Mouse (Mus musculus) testis, postnatal 10 days (tissue): ENCODE data around the gene Atxn2.
"Not testable (repeated sequence)": the region's sequence is repeated elsewhere in the genome, so short reads cannot be mapped to it uniquely, and the experiment has no call there.

ENCODE experiments used
- DNase-seq: peaks from one replicate; pipeline ENCODE4 v3.0.0; 2021; ENCODE audit warnings: low spot score

Gene Atxn2

DNA sequence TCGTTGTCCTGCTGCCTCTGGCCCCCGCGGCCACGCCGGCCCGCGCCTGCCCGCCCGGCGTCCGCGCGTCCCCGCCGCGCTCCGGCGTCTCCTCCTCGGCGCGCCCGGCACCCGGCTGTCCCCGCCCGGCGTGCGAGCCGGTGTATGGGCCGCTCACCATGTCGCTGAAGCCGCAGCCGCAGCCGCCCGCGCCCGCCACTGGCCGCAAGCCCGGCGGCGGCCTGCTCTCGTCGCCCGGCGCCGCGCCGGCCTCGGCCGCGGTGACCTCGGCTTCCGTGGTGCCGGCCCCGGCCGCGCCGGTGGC, 743 bp downstream of the Atxn2 start:
- no peak for DNase-seq

DNA sequence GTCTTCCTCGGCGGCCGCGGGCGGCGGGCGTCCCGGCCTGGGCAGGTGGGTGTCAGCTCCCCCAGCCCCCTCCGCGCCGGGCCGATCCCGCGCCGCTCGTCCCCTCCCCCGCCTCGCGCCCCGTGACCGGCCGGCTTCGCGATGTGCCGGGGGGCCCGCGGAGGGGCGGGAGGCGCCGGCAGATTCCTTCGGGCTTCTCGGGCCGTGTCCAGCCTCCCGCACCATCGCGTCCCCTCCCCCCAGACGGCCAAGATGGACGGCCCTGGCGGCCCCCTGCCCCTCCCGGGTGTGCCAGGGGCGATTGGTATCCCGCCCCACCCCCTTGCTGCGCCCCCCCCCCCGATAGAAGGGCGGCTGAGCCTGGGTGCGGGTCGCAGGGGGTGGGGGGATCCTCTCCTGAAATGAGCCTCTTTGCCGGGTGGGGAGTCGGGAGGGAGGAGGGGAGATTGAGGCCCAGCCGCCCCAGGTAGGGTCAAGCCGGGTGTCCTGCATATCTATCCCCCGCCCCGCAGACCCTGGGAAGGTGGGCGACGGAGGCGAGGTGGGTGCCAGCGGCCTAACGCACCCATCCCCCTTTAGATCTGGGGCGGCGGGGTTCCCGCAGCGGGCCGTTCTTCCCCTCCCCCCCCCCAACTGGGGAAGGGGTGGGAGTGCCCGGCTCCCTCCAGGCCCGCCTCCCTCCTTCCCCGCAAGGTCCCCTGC, 1.2 kb downstream of the Atxn2 start:
- DNase-seq = peak; percentile 84

DNA sequence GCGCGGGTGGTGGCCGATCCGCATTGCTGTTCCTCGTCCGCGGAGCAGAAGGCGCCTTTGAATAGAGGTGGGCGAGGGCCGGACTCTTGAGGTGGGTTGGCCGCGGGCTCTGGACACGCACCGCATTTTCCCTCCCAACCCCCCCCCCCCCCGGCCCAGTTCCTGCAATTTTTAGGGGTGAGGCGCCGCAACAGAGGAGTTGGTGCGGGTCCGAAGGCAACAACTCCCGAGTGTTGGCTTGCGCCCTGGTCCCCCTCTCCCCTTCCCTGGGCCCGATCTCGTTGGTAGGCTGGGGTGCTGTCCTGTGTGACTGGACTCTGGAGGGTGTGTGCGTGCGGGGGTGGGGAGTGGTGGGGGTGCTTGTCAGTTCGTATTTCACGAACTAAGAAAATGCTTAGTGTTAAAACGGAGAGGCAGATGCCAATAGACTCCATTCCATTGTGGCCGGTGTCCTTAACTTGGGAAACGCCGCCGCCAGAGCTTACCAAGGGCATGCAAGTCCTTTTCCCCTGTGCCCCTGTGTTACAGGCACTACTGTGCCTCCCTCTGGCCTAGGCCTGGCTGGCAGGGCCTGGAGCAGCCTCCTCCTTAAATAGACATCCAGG, 1.9 kb downstream of the Atxn2 start:
- DNase-seq = peak; percentile 73

DNA sequence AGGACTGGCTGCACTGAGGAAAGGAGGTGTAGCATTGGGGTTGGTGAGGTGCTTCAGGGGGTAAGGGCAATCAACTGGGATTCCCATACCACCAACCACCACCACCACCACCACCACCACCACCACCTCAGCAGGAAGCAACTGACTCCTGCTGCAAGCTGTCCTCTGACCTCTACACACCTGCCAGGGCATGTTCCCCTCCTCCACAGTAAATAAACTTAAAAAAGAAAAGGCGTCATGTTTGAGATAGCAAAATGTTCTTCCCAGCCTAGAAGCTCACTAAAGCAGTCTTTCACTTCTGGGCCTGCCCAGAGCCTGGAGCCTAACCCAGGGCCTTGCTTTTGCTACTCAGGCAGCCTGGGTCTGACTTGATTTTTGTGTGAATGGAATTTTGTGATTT, 3.2 kb downstream of the Atxn2 start:
- no peak for DNase-seq

DNA sequence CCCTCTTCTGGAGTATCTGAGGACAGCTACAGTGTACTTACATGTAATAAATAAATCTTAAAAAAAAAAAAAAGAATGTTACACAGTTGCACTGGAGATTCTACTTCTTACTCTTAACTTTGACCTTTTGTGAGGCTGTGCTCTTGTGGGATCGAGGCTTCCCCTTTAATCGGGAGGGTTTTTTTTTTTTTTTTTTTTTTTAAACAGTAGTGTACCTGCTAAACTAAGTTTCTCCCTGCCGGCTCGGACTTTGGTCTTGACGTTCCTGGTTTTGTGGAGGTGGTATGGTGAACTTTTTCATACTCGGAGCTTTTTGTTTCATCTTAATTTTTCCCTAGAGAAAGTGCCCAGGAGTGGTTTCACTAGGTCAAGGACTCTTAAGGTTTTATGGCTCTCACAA, 3.8 kb downstream of the Atxn2 start:
- DNase-seq = no peak

DNA sequence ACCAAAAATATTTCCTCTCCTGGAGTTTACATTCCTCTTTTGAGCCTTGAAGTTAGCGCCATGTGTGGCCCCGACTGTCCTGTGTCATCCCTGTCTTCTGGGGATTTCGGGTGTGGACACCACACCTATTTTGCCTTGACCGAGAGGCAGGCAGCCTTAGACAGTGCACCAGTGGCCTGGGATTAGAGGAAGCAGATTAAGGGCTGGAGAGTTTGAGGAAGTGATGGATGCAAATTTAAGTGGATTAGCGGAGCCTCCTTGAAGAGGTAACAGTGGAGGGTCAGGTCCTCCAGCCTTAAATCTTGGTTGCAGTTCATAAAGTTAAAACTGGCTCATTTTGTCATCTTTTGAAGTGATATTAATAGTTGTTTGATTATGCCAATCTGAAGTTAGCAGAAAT, 7.3 kb downstream of the Atxn2 start:
- no peak for DNase-seq

DNA sequence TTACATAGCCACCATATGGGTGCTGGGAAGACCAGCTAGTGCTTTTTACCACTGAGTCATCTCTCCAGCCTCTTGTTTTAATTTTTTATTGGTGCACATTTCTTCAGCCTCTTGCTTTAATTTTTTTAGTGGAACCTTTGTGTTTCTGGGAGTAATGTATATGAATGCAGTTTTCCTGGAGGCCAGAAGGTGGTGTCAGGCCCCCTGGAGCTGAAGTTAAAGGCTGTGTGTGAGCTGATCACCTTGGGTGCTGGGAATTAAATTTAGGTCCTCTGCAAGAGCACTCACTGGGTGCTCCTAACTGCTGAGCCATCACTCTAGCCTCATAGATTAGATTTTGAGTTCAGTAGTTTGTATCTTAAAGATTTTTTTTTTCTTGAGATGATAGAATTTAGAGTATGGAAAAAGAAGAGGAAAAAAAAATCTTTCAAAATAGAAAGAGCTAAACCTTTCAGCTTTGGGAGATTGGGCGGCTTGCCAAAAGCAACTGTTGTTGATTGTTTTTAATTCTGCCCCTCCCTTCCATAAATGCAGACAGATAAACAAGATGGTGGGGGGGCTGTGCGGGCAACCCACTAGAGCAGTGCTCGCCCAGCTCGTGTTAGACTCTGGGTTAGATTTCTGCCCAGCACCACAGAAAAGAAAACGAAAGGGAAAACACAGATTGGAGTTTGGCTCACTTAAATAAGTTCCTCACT, 9.9 kb downstream of the Atxn2 start:
- DNase-seq = peak; percentile 65

DNA sequence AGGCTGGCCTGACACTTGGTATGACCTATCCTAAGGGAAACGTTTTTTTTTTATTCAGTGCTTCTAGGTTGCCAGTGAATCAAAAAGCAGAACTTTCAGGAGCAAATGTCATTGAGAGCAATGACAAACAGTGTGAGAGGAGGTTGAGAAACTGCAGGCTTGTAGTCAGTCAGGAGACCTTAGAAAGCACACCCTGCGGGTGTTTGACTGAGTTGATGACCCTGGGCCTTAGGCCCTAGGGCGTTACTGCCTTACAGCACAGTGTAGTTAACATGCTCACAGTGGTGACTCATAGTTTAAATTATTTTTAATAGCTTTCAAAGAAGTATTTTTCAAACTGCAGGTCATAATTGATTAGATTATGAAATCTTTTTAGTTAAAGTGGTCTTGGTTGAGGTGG, 10.7 kb downstream of the Atxn2 start:
- DNase-seq = no peak

DNA sequence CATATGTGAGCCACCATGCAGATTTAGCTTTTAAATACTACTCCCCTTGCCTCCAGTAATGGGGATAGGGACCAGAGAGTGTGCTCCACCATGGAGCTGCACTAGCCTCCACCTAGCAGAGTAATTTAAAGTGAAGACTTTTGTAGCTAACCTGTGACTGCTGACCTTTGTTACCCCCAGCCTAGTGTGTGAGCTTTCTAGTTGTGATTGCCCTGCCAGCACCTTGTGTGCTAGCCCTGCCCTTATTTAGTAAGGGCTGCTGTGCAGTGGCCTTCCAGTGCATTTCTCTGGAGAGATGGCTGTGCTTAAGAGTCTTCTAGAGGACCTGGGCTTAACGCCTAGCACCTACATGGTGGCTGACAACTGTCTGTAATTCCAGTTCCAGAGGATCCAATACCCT, 13.5 kb downstream of the Atxn2 start:
- no peak for DNase-seq

DNA sequence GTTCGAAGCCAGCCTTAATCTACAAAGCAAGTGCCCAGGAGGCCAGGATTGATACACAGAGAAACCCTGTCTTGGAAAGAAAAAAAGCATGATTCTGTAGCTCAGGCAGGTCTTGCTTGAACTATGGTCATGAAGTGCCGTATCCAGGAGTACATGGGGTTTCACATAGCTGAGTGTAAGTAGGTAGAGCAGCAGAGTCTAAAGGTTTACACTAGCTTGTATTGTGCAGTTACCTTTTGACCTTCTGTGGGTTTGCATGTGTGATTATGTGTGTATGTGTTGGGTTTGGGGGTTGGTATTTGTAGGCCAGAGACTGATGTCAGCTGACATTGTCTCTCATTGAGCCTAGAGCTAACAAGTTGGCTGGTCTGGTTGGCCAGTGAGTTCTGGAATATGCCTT, 18.9 kb downstream of the Atxn2 start:
- DNase-seq = no peak

DNA sequence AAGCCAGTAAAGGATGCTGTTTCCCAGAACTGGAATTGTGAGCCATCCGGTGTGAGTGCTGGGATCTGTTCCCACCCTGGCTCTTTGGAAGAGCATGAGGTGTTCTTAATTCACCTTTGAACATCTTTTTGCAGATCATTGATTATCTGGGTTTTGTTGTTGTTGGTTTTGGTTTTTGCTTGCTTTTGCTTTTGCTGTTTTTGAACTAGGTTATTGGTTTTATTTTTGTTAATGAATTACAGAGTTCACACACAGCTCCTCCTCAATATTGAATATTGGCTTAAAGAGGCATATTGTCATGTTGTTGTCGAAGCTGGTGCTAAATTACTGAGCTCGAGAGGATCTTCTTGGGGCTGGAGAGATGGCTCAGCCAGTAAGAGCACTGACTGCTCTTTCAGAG, 25.5 kb downstream of the Atxn2 start:
- DNase-seq = no peak

DNA sequence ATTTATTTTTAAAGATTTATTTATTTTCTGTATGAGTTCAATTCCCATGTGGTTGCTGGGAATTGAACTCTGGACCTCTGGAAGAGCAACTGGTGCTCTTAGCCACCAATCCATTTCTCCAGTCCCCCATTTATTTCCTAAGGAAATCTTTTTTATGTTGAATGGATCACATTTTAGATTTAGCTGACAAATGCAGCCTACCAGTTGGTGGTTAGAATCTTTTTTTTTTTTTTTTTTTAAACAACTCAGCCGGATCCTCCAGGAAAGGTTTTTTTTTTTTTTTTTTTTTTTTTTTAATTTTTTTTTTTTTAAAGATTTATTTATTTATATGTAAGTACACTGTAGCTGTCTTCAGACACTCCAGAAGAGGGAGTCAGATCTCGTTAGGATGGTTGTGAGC, 27.0 kb downstream of the Atxn2 start:
- DNase-seq = not testable (repeated sequence)

DNA sequence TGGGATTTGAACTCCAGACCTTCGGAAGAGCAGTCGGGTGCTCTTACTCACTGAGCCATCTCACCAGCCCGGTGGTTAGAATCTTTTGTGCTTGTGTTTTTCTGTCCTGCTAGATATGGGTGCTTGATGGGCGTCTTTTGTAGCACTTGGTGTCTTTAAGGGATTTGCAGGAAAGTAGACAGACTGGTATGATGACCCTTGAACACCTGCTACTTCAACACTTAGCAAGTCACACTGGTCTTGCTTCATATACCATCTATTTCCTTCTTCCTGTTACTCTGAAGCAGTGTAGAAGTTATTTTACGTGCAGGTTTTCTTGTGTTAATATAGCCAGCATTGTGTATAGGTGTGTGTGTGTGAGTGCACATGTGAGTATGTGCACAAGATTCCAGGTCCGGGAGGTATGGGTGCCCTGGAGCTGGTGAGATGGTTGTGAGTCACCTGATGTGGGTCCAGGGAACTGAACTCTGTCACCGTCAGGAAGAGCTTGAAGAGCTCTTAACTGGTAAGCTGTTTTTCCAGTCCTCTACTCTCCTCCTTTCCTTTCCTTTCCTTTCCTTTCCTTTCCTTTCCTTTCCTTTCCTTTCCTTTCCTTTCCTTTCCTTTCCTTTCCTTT, 27.5 kb downstream of the Atxn2 start:
- no peak for DNase-seq

DNA sequence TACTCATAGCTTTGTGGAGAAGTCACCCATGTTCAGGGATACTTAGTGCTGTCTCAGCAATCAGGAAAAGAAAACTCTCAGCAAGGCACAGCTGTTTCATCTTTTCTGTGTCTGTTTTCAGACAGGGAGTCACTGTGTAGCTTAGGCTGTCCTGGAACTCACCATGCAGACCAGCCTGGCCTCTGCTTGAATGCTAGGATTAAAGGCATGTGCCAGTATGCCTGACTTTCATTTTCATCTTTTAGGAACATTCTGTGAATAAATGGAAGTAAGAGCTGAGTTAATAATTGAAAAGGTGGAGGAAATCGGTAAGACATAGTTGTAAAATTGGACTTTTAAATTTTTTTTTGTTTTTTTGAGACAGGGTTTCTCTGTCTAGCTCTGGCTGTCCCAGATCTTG, 29.4 kb downstream of the Atxn2 start:
- no peak for DNase-seq

DNA sequence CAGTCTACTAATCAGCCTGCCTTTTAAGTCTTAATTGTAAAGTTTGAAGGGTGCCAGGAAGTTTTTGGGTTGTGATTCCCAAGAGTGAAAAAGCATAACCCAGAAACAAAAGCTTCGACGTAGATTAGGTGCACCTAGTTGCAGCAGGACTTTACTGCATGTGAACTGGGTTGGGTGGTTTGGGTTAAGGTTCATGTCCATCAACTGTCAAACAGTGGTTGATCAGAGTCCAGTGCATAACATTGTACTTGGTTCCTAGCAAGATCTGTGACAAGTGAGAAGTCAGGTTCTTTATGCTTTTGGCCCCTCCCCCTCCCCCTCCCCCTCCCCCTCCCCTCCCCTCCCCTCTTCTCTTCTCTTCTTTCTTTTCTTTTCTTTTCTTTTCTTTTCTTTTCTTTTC, 31.8 kb downstream of the Atxn2 start:
- no peak for DNase-seq

DNA sequence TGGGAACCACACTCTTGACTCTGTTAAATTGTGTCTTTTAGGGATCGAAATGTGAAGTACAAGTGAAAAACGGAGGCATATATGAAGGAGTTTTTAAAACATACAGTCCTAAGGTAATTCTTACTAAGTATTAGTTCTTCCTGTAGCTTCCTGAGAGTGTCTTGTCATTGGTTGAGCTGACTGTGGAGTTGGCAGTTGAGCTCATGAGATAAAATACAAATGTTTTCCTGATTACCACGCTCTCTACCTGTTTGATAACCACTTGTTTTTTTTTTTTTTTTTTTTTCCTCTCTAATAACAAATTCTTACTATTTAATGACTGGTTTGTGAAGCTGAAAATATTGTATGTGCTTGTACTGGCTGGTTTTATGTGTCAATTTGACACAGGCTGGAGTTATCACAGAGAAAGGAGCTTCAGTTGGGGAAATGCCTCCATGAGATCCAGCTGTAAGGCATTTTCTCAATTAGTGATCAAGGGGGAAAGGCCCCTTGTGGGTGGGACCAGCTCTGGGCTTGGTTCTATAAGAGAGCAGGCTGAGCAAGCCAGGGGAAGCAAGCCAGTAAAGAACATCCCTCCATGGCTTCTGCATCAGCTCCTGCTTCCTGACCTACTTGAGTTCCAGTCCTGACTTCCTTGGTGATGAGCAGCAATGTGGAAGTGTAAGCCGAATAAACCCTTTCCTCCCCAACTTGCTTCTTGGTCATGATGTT, 36.9 kb downstream of the Atxn2 start:
- not testable (repeated sequence) for DNase-seq

DNA sequence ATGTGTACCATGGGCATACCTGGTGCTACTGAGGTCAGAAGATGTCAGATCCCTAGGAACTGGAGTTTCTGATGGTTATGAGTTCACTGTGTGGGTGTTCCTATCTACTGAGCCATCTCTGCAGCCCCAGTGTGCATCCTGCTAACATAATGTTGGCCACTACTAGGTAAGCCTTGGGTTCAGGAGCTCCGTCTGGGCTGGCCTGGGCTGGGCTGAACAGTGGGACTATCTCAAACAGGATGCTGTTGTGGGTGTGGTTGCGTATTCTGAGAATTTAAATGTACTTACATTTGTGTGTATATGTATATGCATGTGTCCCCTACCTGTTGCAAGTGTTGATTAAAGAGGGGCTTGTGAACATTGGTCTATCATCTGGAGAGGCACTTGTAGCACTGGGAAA, 38.5 kb downstream of the Atxn2 start:
- DNase-seq = no peak

DNA sequence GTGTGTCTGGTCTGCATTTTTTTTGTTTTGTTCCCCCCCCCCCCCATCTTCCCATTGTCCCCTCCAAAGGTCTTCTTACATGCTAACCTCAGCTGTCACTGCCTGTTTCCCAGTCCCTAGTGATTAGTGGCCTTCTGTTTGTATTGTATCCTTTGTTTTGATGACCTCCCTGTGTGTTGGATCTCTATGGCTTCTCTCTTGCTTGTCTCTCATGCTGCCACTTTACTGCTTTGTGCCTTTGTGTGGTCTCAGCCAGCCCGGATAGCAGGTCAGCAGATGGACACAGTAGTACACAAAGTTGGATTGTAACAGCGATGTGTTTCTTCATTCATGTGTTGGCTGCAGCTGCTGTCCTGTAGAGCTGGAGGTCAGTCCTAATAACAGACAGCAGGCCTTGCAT, 46.8 kb downstream of the Atxn2 start:
- no peak for DNase-seq

DNA sequence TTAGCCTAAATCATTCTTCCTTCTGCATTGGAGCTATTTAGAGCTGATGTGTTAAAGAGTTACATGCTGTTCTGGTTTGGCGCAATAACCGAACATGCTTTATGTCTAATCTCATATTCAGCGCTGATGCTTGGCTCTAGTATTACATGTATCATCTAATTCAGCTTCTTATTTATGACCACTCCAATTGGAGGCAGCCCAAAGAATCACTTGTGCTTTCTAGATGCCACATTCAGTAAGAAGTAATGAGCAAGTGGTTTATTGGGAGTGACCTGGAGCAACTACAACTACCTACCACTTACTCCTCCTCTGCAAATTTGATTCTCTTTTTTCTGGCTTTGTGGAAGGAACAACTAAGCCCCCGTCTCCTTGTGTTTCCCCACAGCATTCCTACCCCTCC, 47.2 kb downstream of the Atxn2 start:
- no peak for DNase-seq

DNA sequence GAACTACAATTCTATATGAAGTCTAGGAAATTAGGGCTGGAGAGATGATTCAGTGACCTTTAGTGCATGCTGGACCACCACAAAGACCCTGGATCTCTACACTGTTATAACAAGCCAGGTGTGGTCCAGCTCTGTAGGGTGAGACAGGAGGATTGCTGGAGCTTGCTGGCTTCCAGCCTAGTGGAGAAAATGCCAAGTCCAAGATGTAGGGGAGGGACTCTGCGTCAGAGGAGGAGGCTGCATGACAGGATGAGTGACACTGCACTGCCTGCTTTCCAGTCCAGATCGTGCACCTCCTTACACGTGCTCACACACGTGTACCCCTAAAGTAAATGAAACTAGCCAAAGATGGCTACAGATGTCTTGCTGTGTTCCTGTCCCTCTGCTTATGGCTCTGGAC, 48.8 kb downstream of the Atxn2 start:
- no peak for DNase-seq

DNA sequence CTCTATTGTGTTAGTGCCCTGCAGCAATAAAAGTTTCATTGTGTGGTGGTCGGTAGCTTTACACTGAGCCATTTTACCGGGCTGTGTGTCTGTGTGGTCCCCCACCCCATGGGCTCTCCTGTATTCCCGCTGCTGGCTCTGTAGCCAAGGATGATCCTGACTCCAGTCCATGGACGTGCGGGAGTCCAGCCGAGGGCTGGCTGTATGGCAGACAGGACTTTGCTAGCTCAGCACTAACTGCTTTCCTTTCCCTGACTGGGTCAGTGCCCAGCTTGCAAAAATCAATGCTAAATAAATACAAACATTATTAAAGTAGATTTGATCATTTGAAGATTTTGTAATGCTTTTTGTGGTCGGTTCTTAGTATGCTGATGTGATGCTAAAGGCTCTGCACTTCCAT, 50.3 kb downstream of the Atxn2 start:
- DNase-seq = no peak

DNA sequence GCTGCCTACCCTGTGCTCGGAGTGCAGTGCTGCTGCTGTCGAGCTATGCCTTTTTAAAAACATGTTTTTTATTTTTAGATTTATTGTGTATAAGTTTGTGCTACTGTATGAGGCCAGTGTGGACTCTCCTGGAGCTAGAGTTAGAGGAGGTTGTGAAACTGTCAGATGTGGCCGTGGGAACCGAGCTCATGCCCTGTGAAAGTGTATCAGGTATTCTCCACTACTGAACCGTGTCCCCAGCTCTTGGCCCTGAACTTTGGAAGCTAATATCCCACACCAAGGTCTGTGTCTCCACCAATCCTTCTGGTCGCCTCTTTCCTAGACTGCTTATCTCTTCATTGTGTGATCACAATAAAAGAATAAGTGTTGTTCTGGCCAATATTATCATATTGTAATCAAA, 51.8 kb downstream of the Atxn2 start:
- DNase-seq = no peak

DNA sequence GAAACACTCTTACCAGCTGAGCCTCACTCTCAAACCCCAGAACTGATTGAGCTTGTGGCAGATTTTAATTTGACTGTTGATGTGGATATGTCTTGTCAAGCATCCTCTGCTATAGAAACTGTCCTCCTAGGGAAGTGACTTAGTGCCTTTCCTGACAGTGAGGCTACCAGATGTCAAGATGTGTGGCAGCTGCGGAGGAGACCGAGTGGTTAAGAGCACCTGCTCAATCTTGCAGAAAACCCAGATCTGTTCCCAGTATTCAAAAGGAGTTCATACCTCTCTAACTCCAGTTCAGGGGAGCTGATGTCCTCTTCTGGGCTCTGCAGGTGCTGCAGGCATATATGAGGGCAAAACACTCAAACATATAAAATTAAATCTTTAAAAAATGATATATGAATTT, 53.9 kb downstream of the Atxn2 start:
- no peak for DNase-seq
